Mouse (Mus musculus) inflammation-experienced regulatory T-cells, adult 6 months (primary cell): ENCODE measurements around the gene Arhgef39. TPM values are rescaled to one million over a fixed set of nuclear protein-coding genes. Genes with fewer than 3 reads are reported as not detected.
A peak's percentile ranks its signal among the peaks of the same experiment; 100 is the strongest.

Experiments used
- ATAC-seq: one replicate; pipeline ENCODE4 v1.8.0; 2017
- polyA plus RNA-seq, 3 experiments: library from polyadenylated mRNA; unstranded; fragments of 100-300 nt; shearing (Covaris generic); gene quantifications; one replicate each; pipeline ENCODE4 v1.2.1; 2017

Arhgef39 gene
- polyA plus RNA-seq, 3 experiments from 2014 or later, result 5.1 to 10.3 (median 6.2) TPM

GRCm38 (mm10) chr4:43478906-43479832 is 20.3 kb downstream of the Arhgef39 start:
- ATAC-seq, result no peak

- ATAC-seq, result peak; percentile 68
These were observed 21.0 kb downstream of the Arhgef39 start for GRCm38 (mm10) chr4:43478534-43478858.

GRCm38 (mm10) chr4:43477857-43478533 is 21.5 kb downstream of the Arhgef39 start:
- peak; percentile 66 for ATAC-seq

DNA sequence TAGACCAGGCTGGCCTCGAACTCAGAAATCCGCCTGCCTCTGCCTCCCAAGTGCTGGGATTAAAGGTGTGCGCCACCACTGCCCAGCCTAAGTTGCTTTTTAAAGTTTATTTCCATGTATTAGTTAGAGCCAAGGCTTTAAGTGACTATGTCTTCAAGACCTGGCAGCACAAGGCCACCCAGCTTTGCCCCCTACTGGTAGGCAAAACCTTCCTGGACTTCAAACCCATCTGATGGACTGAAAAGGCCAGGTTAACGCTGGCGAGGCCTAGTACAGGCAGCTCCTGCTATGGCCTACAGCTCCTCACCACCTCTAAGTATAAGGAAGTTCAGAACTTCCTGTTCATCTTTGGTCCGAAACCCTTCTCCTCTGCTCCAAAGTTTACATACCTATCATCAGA is 22.9 kb downstream of the Arhgef39 start:
- no peak for ATAC-seq

GRCm38 (mm10) chr4:43473636-43474035 is 25.9 kb downstream of the Arhgef39 start:
- ATAC-seq, result no peak

GRCm38 (mm10) chr4:43470301-43470700 is 29.2 kb downstream of the Arhgef39 start:
- ATAC-seq, result no peak

GRCm38 (mm10) chr4:43466872-43467271 is 32.6 kb downstream of the Arhgef39 start:
- no peak for ATAC-seq

DNA sequence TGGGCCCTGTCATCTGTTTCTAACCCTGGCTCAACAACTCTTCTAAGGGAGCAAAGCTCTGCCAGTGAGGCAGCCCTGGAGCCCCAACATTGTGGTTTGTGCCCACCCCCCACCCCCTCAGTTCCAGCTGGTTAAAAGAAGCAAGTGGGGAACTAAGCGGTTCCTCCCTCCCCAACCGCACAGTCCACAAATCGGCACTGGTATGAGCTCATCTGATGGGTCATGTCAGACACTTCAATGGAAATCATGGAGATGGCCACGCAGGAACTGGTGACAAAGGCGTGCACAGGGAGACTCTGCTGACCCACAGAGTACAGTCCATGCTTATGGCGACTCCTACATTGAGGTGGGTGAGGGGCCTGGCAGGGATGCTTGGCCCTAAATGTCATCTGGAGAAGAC is 33.6 kb downstream of the Arhgef39 start:
- no peak for ATAC-seq

DNA sequence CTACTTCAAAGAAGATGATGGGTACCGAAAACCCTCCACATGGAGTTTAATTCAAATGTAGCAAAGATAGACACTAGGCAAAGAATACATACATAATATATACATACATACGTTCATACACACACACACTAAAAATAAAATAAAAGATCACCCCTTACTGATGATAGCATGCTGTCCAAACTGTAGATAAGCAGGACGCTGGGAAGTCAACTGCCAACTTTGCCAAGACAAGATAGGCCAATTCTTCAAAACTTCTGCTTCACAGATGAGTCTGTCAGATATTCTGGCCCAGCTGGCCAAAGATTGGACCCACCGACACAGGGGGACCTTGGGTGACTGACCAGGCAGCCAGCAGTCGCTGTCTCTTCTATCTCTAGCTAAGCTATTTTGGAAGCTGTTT is 36.4 kb downstream of the Arhgef39 start:
- ATAC-seq, result no peak

DNA sequence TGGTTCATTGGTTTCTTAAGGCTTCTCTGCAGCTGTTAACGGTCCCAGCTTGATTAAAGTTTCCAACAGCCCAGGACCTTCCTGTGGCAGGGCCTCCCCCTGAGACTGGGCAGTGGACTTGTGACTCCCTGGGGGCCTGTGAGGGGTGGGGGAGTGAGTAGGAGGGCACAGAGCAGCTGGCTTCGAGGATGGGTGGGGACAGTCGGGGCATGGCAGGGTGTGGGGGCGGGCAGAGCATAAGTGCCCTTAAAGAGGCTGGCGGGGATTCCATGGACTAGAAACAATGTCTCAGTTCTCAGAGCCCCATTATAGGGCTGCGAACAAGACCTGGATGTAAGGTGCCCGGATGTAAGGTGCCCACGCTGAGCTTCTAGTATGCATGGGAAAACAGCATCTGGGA is 42.4 kb downstream of the Arhgef39 start:
- ATAC-seq, result peak; percentile 4

GRCm38 (mm10) chr4:43456470-43456869 is 43.0 kb downstream of the Arhgef39 start:
- ATAC-seq, result peak; percentile 90

- peak; percentile 22 for ATAC-seq
These were observed 45.3 kb downstream of the Arhgef39 start, which contains the start of gene Cd72 for GRCm38 (mm10) chr4:43454041-43454836. Cd72 (minus strand) TSS chr4:43454628.

DNA sequence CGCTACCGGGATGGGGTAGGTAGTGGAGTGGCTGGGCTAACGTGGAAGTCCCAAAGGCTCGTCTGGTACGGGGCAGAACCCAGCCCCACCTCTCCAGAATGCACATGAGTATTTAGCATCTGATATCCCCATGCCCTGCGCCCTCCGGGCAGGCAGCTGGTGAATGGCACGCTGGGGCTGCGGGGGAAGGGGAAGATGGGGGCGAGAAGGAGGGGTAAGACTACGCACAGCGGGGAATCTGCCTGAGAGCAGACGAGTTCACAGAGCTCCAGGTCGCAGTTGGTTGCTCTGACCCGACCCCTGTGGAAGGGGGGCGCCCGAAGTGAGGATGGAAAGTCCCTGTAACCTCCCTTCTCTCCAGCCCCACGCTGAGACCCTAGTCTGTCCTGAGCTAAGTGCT is 46.1 kb downstream of the Arhgef39 start:
- ATAC-seq, result no peak

DNA sequence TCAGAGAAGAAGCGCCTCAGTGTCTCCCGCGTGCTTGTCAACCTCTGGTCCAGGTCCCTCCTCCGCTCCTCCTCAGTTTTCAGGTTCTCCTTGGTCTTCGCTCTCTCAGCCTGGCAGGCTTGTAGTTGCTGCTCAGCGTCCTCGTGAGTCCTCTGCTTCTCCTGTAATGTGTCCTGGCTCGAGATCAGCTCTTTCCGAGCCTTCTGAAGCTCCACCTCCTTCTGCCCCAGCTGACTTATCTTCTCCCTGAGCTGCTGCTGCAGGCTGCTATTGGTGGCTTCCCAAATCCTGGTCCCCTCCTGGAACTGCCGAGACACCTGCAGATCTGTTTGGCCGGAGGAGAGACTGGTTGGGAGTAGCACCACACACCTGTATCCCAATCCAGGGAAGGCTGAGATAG is 47.2 kb downstream of the Arhgef39 start:
- ATAC-seq, result no peak

DNA sequence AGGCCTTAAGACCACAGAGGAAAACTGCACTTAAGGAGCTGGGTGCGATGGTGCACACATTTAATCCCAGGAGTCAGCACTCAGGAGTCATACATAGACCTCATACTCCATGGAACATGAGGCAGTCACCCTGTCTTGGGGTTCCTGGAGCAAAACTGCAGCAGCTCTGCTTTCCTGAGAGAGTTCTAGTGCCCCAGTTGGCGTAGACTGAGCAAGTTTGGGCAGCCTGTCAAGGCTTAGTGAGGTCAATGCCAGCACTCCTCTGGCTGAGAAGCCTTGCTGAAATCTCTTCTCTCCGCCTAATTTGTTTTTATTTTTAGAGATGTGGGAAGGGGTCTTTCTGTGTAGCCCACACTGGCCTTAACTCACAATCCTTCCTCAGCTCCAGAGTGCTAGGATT is 50.9 kb downstream of the Arhgef39 start:
- no peak for ATAC-seq

DNA sequence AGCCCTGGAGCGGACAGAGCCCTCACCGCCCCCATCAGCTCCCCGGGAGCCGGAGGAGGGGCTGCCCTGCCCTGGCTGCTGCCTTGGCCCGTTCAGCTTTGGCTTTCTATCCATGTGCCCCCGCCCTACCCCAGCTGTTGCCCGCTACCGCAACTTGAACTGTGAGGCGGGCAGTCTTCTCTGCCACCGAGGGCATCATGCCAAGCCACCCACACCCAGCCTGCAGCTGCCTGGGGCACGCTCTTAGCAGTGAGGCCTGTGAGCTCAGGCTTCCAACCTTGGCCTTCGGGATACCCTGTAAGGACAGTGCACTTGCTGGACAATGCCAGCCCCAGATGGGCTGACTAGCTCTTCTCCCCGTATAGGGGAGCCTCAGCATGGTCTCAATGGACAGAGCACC is 52.2 kb downstream of the Arhgef39 start:
- ATAC-seq, result no peak

Other genes with a start within 250 kb of the Arhgef39 start
- gene Atp8b5, start 232.5 kb downstream of the Arhgef39 start, polyA plus RNA-seq, result not detected
- gene Rusc2, start 117.7 kb downstream of the Arhgef39 start, polyA plus RNA-seq, result not detected
- gene Fam166b, start 70.6 kb downstream of the Arhgef39 start, polyA plus RNA-seq, result not detected
- 1 to 10 TPM in 1 of 3 experiments, under 1 TPM in 2; 0.29 to 1.1 (median 0.66) TPM for gene Tesk1, start 57.8 kb downstream of the Arhgef39 start, polyA plus RNA-seq
- 100 to 1,000 TPM in 1 of 3 experiments, 10 to 100 TPM in 2; 18.7 to 104 (median 96.4) TPM for gene Cd72, start 45.1 kb downstream of the Arhgef39 start, polyA plus RNA-seq
- gene Sit1, start 16.0 kb downstream of the Arhgef39 start, polyA plus RNA-seq, result 100 to 1,000 TPM; 142 to 164 (median 156) TPM
- 10 to 100 TPM; 36.5 to 72.9 (median 72.1) TPM for gene Ccdc107, start 6.8 kb downstream of the Arhgef39 start, polyA plus RNA-seq
- under 1 TPM; 0.48 to 0.84 (median 0.79) TPM for gene Car9, start 7.3 kb upstream of the Arhgef39 start, polyA plus RNA-seq
- gene Tpm2, start 24.1 kb upstream of the Arhgef39 start, polyA plus RNA-seq, result not detected
- 100 to 1,000 TPM in 1 of 3 experiments, 10 to 100 TPM in 2; 90.0 to 104 (median 99.8) TPM for gene Creb3, start 62.6 kb upstream of the Arhgef39 start, polyA plus RNA-seq
- 100 to 1,000 TPM in 1 of 3 experiments, 10 to 100 TPM in 2; 77.8 to 132 (median 93.7) TPM for gene Tln1, start 63.0 kb upstream of the Arhgef39 start, polyA plus RNA-seq
- gene Rgp1, start 79.0 kb upstream of the Arhgef39 start, polyA plus RNA-seq, result 10 to 100 TPM; 12.4 to 13.5 (median 12.6) TPM
- 10 to 100 TPM; 12.8 to 14.6 (median 14.2) TPM for gene Gba2, start 79.2 kb upstream of the Arhgef39 start, polyA plus RNA-seq
- not detected for gene Msmp, start 84.8 kb upstream of the Arhgef39 start, polyA plus RNA-seq
- gene Npr2, start 132.2 kb upstream of the Arhgef39 start, polyA plus RNA-seq, result not detected
- under 1 TPM in 1 of 3 experiments, not detected in 2; 0.54 TPM for gene Spag8, start 153.9 kb upstream of the Arhgef39 start, polyA plus RNA-seq
- 10 to 100 TPM; 30.3 to 47.5 (median 34.2) TPM for gene Hint2, start 156.8 kb upstream of the Arhgef39 start, polyA plus RNA-seq
- 1 to 10 TPM in 1 of 3 experiments, under 1 TPM in 2; 0.87 to 1.0 (median 0.87) TPM for gene Tmem8b, start 169.3 kb upstream of the Arhgef39 start, polyA plus RNA-seq
- 1 to 10 TPM; 2.8 to 3.7 (median 3.4) TPM for gene Fam221b, start 169.4 kb upstream of the Arhgef39 start, polyA plus RNA-seq
- gene Olfr70, start 201.1 kb upstream of the Arhgef39 start, polyA plus RNA-seq, result not detected
- not detected for gene Olfr71, start 210.6 kb upstream of the Arhgef39 start, polyA plus RNA-seq
- gene Hrct1, start 227.5 kb upstream of the Arhgef39 start, polyA plus RNA-seq, result not detected
- under 1 TPM in 1 of 3 experiments, not detected in 2; 0.23 TPM for gene Spaar, start 230.3 kb upstream of the Arhgef39 start, polyA plus RNA-seq